Mouse (Mus musculus) CH12.LX (cell line): ENCODE measurements around the gene Rfx5. TPM values are rescaled to one million over a fixed set of nuclear protein-coding genes. Genes with fewer than 3 reads are reported as not detected.
"Not testable (repeated sequence)": the region's sequence is repeated elsewhere in the genome, so short reads cannot be mapped to it uniquely, and the experiment has no call there.

Experiments used
- DNase-seq: peaks from one replicate; pipeline ENCODE4 v3.0.0-alpha.2; 2013; ENCODE audit errors: extremely low read depth
- H3K27ac ChIP-seq: 2 replicates; pipeline ENCODE4 v1.5.1; 2012; ENCODE audit warnings: low read depth, mild to moderate bottlenecking, control low read depth, moderate library complexity; ENCODE audit not compliant: insufficient read depth
- H3K27me3 ChIP-seq: replicated peaks from 2 replicates; pipeline ENCODE3; 2012; ENCODE audit warnings: inconsistent platforms
- H3K36me3 ChIP-seq, 2 experiments: replicated peaks in 1 of 2; 2 replicates each; pipeline versions ENCODE3 to v1.6.1; 2012; ENCODE audit warnings: inconsistent platforms in 1 of 2, low read length in 1 of 2, mild to moderate bottlenecking in 1 of 2, mixed read lengths in 1 of 2, moderate library complexity in 1 of 2; ENCODE audit not compliant: control insufficient read depth in 1 of 2, insufficient read depth in 1 of 2
- H3K4me1 ChIP-seq, 2 experiments: 2 replicates each; pipeline ENCODE4 v1.6.1; 2012; ENCODE audit warnings: inconsistent platforms in 1 of 2, moderate library complexity in 1 of 2; ENCODE audit not compliant: insufficient read depth in 2 of 2, control insufficient read depth in 1 of 2
- H3K4me2 ChIP-seq: 2 replicates; pipeline ENCODE4 v1.6.1; 2012; ENCODE audit warnings: low read depth, mild to moderate bottlenecking, control low read depth; ENCODE audit not compliant: poor library complexity, insufficient read depth, severe bottlenecking
- H3K4me3 ChIP-seq, 3 experiments: fragments of 150-350 bp in 1 of 3; sonication (generic) in 1 of 3; replicated peaks in 1 of 3; 2 replicates each; pipeline versions ENCODE3 to v1.5.1; 2011 to 2012; ENCODE audit warnings: low read depth in 2 of 3, low read length in 2 of 3, mild to moderate bottlenecking in 2 of 3, moderate library complexity in 2 of 3, control low read depth in 1 of 3, improper control_type of control experiment in 1 of 3, inconsistent platforms in 1 of 3, mixed read lengths in 1 of 3; ENCODE audit not compliant: poor library complexity in 1 of 3
- H3K79me2 ChIP-seq: replicated peaks from 2 replicates; pipeline ENCODE4 v1.6.1; 2012; ENCODE audit warnings: mild to moderate bottlenecking, moderate library complexity; ENCODE audit not compliant: control insufficient read depth, poor library complexity, insufficient read depth, severe bottlenecking; ENCODE audit errors: extremely low read depth
- H3K9ac ChIP-seq: 2 replicates; pipeline ENCODE4 v1.6.1; 2012; ENCODE audit warnings: low read depth, mild to moderate bottlenecking, control low read depth, moderate library complexity; ENCODE audit not compliant: insufficient read depth
- H3K9me3 ChIP-seq: replicated peaks from 2 replicates; pipeline ENCODE3; 2012; ENCODE audit warnings: low read length, inconsistent platforms, mixed read lengths
- BHLHE40 ChIP-seq: IDR thresholded peaks from 2 replicates; pipeline ENCODE4 v1.6.1; 2011; ENCODE audit warnings: mild to moderate bottlenecking, low read depth, low read length, improper control_type of control experiment
- ELF1 ChIP-seq: IDR thresholded peaks from 2 replicates; pipeline ENCODE4 v1.6.1; 2014; ENCODE audit warnings: low read depth, mild to moderate bottlenecking, inconsistent platforms, low read length, improper control_type of control experiment
- EP300 ChIP-seq: IDR thresholded peaks from 2 replicates; pipeline ENCODE4 v1.6.1; 2011; ENCODE audit warnings: low read length, improper control_type of control experiment
- GABPA ChIP-seq: IDR thresholded peaks from 2 replicates; pipeline ENCODE4 v1.6.1; 2012; ENCODE audit warnings: low read depth, low read length, improper control_type of control experiment, inconsistent platforms; ENCODE audit not compliant: insufficient replicate concordance
- IRF4 ChIP-seq: IDR thresholded peaks from 2 replicates; pipeline ENCODE4 v1.6.1; 2014; ENCODE audit warnings: low read depth, mild to moderate bottlenecking, inconsistent platforms, low read length, improper control_type of control experiment
- JUND ChIP-seq: conservative IDR thresholded peaks from 2 replicates; pipeline ENCODE4 v1.6.1; 2011; ENCODE audit warnings: low read depth, low read length, improper control_type of control experiment
- KAT2A ChIP-seq: IDR thresholded peaks from 2 replicates; pipeline ENCODE4 v1.6.1; 2012; ENCODE audit warnings: low read length, improper control_type of control experiment, inconsistent platforms; ENCODE audit not compliant: insufficient replicate concordance
- MAFK ChIP-seq: IDR thresholded peaks from 2 replicates; pipeline ENCODE4 v1.6.1; 2011; ENCODE audit warnings: low read length, improper control_type of control experiment; ENCODE audit not compliant: insufficient replicate concordance
- MAX ChIP-seq: IDR thresholded peaks from 2 replicates; pipeline ENCODE4 v1.6.1; 2011; ENCODE audit warnings: low read length, improper control_type of control experiment
- MEF2A ChIP-seq: IDR thresholded peaks from 2 replicates; pipeline ENCODE4 v1.6.1; 2014; ENCODE audit warnings: low read depth, mild to moderate bottlenecking, inconsistent platforms, low read length, improper control_type of control experiment, borderline replicate concordance
- NELFE ChIP-seq: IDR thresholded peaks from 2 replicates; pipeline ENCODE4 v1.6.1; 2011; ENCODE audit warnings: low read depth, low read length, improper control_type of control experiment
- RAD21 ChIP-seq: IDR thresholded peaks from 2 replicates; pipeline ENCODE4 v1.6.1; 2011; ENCODE audit warnings: low read depth, mild to moderate bottlenecking, low read length, improper control_type of control experiment, moderate library complexity
- SIN3A ChIP-seq: IDR thresholded peaks from 2 replicates; pipeline ENCODE4 v1.6.1; 2012; ENCODE audit warnings: low read length, improper control_type of control experiment, inconsistent platforms
- SMC3 ChIP-seq: IDR thresholded peaks from 2 replicates; pipeline ENCODE4 v1.6.1; 2011; ENCODE audit warnings: low read depth, low read length, improper control_type of control experiment
- ZC3H11A ChIP-seq: IDR thresholded peaks from 2 replicates; pipeline ENCODE4 v1.6.1; 2012; ENCODE audit warnings: low read depth, mild to moderate bottlenecking, inconsistent platforms, low read length, improper control_type of control experiment
- ZKSCAN1 ChIP-seq: IDR thresholded peaks from 2 replicates; pipeline ENCODE4 v1.6.1; 2012; ENCODE audit warnings: low read depth, inconsistent platforms, low read length, improper control_type of control experiment, borderline replicate concordance
- ZMIZ1 ChIP-seq: IDR thresholded peaks from 2 replicates; pipeline ENCODE4 v1.6.1; 2012; ENCODE audit warnings: low read depth, mild to moderate bottlenecking, inconsistent platforms, low read length, improper control_type of control experiment
- ZNF384 ChIP-seq: IDR thresholded peaks from 2 replicates; pipeline ENCODE4 v1.6.1; 2012; ENCODE audit warnings: low read depth, low read length, improper control_type of control experiment, inconsistent platforms
- dilution Hi-C: fragments of 300-500 bp; cut with MboI; formaldehyde crosslinking; loops from 2 replicates; pipeline ENCODE4 v1.14.3; 2020; ENCODE audit warnings: low sequenced_read_pairs; ENCODE audit not compliant: extremely low pct_unique_long_range_greater_than_20kb, extremely low pct_ligation_motif_present
- in situ Hi-C: fragments of 300-500 bp; cut with MboI; formaldehyde crosslinking; loops from 3 replicates; pipeline ENCODE4 v1.14.3; 2019; ENCODE audit warnings: low sequenced_read_pairs, low pct_ligation_motif_present, low pct_unique_long_range_greater_than_20kb, mixed read lengths
- polyA plus RNA-seq: library from polyadenylated mRNA; unstranded; fragments of >175 nt; gene quantifications from 2 replicates; pipeline ENCODE4 v1.2.1, GENCODE M21; 2012; ENCODE audit warnings: low read depth; ENCODE audit not compliant: insufficient read length
- total RNA-seq, 2 experiments: library from RNA; depleted of rRNA; stranded (reverse); fragments of 300-350 nt in 1 of 2; fragments of >200 nt in 1 of 2; gene quantifications; 2 replicates each; pipeline ENCODE4 v1.2.3; 2012 to 2014

Gene Rfx5
- total and polyA plus RNA-seq, 3 experiments, result 11.4 to 22.0 (median 15.4) TPM

DNA sequence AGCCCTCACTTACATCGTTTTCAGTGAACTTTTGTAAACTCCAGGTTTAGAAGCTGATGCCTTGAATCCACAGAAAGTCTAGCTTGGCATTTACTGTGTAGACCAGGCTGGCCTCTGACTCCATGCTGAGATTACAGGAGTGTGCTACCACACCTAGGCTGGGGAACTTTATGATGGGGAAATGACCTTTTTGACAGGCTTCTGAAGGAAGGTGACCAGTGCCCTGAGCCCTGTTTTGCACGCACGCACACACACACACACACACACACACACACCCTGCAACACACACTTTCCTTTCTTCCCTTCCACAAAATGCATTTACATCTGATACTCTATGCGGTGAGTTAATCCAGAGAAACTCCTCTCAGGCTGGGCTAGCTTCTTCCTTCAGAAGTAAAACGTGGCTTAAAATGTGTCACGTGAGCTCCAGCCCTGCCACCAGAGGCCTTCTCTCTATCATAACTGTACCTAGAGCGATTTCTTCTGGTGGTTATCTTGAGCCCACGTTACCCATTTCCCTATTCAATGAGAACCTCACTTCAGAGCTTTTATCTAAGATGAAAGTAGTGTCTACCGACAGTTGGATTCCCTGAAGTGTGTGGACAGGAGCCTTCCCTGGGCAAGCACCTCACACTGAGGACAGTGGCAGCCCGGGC lies 22.3 kb upstream of the Rfx5 start:
- H3K79me2 ChIP-seq, DNase-seq, H3K9ac ChIP-seq, H3K9me3 ChIP-seq, H3K4me1 ChIP-seq, H3K4me2 ChIP-seq, H3K4me3 ChIP-seq, dilution Hi-C loops, H3K27ac ChIP-seq, in situ Hi-C loops, H3K27me3 ChIP-seq, H3K36me3 ChIP-seq: not testable (repeated sequence)

DNA sequence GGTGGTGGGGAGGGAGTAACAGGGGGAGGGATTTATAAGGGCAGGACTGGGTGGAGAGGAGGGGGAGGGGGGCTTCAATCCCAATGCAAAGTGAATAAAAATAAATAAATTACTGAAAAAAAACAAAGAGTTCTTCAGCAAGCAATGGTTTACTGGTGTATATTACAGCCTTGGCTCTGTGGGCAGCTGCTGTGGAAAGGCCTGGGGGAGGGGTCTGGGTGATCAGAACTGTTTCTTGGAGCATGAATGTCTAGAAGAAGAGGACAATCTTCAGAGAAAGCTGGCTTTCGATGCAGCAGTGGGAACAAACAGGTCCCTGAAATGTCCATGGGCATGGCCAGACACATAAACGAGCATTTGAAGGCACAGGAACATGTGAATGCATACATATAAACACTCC lies 21.6 kb upstream of the Rfx5 start:
- H3K27me3 ChIP-seq, H3K79me2 ChIP-seq, in situ Hi-C loops, dilution Hi-C loops, H3K9me3 ChIP-seq, H3K9ac ChIP-seq, H3K4me3 ChIP-seq, H3K36me3 ChIP-seq, H3K4me1 ChIP-seq, DNase-seq, H3K27ac ChIP-seq, H3K4me2 ChIP-seq: not testable (repeated sequence)

DNA sequence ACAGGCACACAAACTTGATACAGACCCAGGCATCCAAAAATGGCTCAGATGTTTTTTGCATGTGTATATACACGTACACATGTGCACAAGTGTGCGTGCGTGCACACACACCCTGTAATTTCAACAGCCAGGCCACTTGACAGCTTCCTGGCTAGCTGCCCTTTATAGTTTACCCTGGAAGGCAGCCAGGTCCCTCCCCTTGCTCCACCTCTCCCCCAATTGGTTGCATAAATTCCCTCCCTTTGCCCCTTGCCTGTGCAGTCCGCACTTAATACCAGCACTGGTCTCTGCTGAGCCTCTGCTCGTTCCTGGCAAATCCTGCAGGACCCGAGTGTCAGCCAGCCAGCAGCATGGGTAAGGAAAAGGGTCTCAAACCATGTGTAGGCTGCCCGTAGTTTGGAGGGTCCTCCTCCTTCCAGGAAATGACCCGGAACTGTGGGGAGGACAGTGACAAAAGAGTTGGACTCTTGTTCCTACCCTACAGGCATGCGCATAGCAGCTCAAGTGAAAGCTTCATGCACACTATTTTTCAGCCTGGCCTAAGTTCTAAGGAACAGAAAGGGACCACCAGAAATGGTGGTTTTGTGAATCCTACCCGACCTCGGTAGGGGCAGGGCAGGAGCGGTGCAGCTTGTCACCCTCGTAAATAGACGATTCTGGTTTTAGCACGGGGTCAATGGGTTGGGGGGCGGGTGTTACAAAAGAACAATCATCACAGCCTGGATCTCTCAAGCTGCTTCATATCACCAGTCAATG lies 20.9 kb upstream of the Rfx5 start, which contains the start of gene Selenbp1:
TSS of gene Selenbp1 (plus strand) at position 248 of the 756 bp plus-strand sequence.
- Histone ChIP-seq H3K79me2 (no peaks in the 10 kb centered on the region), H3K4me3 (no peak within 1 kb of the TSS), H3K9ac (no peak within 1 kb of the TSS), H3K4me1 (no peaks in the 10 kb centered on the region; a peak in 1 of 4 replicates), H3K36me3 (no peaks in the 10 kb centered on the region), H3K9me3 (no peaks in the 10 kb centered on the region), H3K27me3 (no peaks in the 10 kb centered on the region), H3K27ac (no peak within 1 kb of the TSS), H3K4me2 (no peak within 1 kb of the TSS)
- no peak for DNase-seq
- TF ChIP-seq EP300, result no peak
- TF ChIP-seq SMC3, result no peak
- no peak for TF ChIP-seq ZMIZ1
- no peak for TF ChIP-seq ELF1
- TF ChIP-seq MAFK, result no peak
- TF ChIP-seq ZNF384, result no peak
- TF ChIP-seq ZKSCAN1, result no peak
- TF ChIP-seq RAD21, result no peak
- no peak for TF ChIP-seq SIN3A
- TF ChIP-seq BHLHE40, result no peak
- TF ChIP-seq ZC3H11A, result no peak
- no peak for TF ChIP-seq NELFE
- no peak for TF ChIP-seq MEF2A
- TF ChIP-seq MAX, result no peak
- no peak for TF ChIP-seq IRF4
- TF ChIP-seq JUND, result no peak
- TF ChIP-seq KAT2A, result no peak
- TF ChIP-seq GABPA, result no peak
- in situ Hi-C loops (no loop called here), dilution Hi-C loops (no loop called here)

DNA sequence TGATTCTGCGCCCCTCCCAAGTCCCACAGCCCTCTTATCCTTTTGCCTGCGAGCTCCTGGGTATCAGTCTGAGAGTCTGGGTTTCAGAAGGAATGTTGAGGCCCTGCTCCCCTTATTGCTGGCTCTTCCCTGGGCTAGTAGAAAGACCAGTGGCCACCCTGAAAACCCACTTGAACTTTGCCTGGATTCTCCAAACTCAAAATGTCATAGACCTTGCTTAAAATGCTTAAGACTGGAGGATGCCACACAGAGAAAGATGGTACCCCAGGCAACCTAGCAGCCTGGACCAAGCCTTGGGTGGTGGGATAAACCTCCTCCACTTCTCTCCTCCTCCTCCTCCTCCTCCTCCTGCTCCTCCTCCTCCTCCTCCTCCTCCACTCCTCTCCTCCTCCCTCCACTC lies 20.3 kb upstream of the Rfx5 start:
- H3K4me3 ChIP-seq, H3K9ac ChIP-seq, in situ Hi-C loops, dilution Hi-C loops, H3K9me3 ChIP-seq, H3K27me3 ChIP-seq, DNase-seq, H3K79me2 ChIP-seq, H3K4me1 ChIP-seq, H3K36me3 ChIP-seq, H3K27ac ChIP-seq, H3K4me2 ChIP-seq: not testable (repeated sequence)
